Mouse (Mus musculus) heart, postnatal 14 days (tissue): ENCODE measurements around the gene Fnip2. TPM values are rescaled to one million over a fixed set of nuclear protein-coding genes. Genes with fewer than 3 reads are reported as not detected.

Source experiments
- DNase-seq, 2 experiments: peaks; one replicate each; pipeline ENCODE4 v3.0.0; 2021 to 2022
- intact Hi-C: fragments of 180-260 bp; cut with DNase I; formaldehyde crosslinking; loops from one replicate; pipeline ENCODE4 v1.15.1; 2025
- total RNA-seq, 2 experiments: library from RNA; stranded (reverse); gene quantifications; 2 replicates each; pipeline ENCODE4 v1.2.3; 2021

Gene Fnip2
- total RNA-seq, 2 experiments from 2014 or later: 13.9 to 15.9 TPM

GRCm38 (mm10) chr3:79537023-79537422 lies 30.6 kb downstream of the Fnip2 start:
- intact Hi-C loops: no loop called here
- DNase-seq: no peak

DNA sequence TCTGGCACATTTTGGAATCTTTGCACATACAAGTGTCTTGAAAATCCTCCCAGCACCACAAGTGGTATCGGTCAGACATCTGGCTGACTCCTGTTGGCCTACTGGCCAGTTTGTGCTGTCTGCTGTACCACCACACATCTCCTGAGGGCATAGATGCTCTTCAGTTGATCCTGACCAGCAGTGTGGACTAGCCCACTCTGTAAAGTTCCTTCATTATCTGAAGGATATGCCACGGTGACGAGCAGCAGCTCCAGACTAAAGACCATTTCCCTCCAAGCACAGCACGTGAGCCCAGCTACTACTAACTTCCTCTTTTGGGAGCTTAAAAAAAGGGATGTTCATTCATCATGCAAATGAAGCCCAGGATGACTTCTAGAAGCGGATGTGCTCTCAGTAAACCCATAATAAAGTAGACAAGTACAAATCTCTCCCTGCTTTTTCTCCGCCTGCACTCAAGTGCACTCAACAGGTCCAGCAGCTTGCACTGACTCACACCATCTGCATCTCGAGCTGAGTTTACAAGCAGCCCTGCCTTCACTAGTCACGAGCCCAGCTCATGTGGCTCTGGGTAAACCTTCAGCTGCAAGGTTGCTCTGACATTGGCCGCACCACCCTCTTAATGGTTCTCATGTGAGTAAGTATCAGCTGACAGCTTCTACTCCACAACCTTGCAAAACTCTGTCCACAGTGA lies 35.9 kb downstream of the Fnip2 start:
- intact Hi-C loops: no loop called here

DNA sequence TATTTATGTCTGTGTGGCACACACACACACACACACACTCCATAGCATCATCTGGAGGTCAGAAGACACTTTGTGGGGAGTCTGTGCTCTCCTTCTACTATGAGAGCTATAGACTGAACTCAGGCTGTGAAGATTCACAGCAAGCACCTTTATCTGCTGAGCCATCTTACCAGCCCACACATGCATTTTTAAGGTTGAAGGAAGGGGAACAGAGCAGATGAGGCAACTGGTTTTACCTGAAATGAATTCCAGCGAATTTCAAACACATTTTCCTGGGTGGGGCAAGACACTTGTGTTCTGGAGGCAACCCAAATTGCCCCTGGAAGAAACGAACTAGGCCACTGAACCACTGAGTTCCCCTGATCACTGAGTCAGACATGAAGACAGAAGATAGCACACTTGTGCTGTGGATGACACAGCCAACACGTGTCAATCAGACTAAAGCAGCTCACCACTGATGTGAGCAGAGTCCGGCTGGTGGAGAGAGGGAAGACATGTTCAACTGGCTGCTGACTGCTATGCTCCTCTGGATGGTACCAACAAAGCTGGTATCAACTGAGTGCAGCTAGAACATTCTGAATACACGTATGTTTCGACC lies 38.0 kb downstream of the Fnip2 start:
- no peak for DNase-seq
- intact Hi-C loops: no loop called here

More for the DNA sequence above, 35.9 kb downstream of the Fnip2 start:
- peak; percentile 16 to 27 for DNase-seq

- DNase-seq: no peak
- intact Hi-C loops: no loop called here
Observed at GRCm38 (mm10) chr3:79528451-79528850, 39.1 kb downstream of the Fnip2 start.

GRCm38 (mm10) chr3:79527921-79528320 lies 39.7 kb downstream of the Fnip2 start:
- intact Hi-C loops: no loop called here
- peak; percentile 31 to 35 for DNase-seq

GRCm38 (mm10) chr3:79527521-79527920 lies 40.1 kb downstream of the Fnip2 start:
- intact Hi-C loops: no loop called here
- DNase-seq: no peak

GRCm38 (mm10) chr3:79523349-79523748 lies 44.2 kb downstream of the Fnip2 start:
- intact Hi-C loops: no loop called here

DNA sequence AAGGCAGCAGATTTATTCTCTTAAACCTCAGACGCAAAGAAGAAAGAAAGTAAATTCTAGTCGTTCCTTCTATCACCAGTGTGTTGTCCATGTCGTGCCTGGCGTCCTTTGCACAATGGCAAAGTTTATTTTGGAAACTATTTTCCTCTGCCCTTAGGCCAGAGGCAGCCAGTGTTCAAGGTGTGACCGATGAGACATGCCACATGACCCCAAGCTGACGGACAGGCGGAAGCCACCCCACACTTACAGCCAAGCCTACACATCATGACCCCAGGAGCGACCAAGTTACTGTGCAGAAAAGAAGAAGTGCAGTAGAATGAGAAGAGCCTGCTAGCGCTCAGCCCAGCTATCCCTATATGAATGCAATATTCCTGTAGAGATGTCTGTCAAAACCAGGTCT lies 47.7 kb downstream of the Fnip2 start:
- intact Hi-C loops: loop anchor here (5.0 kb wide), 1 partner anchor 47 kb away; the partner anchor contains the start of gene Fnip2
- no peak for DNase-seq

More at GRCm38 (mm10) chr3:79523349-79523748, 44.2 kb downstream of the Fnip2 start:
- no peak for DNase-seq

GRCm38 (mm10) chr3:79518761-79519527 lies 48.7 kb downstream of the Fnip2 start:
- peak; percentile 54 to 63 for DNase-seq
- intact Hi-C loops: loop anchor here (5.0 kb wide), 1 partner anchor 48 kb away; the partner anchor contains the start of gene Fnip2

GRCm38 (mm10) chr3:79517884-79518591 lies 49.6 kb downstream of the Fnip2 start:
- intact Hi-C loops: loop anchor here (5.0 kb wide), 1 partner anchor 49 kb away; the partner anchor contains the start of gene Fnip2
- peak in 1 of 2 experiments; percentile 20 for DNase-seq

DNA sequence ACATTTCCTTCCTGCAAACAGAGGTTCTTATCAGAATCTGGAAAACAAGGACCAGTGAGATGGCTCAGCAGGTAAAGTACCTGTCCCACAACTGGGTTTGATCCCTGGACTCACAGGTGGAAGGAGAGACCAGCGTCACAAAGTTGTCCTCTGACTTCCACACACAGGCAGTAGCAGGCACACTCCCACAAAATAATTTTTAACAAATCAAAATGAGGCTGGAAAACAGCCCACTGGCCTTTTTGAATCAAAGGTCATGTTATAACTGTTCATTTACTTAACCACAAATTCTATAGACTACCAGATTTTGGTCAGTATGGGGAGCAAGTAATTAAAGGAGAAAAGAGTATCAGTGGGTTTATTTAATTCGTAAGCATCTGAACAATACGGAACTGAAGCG lies 50.6 kb downstream of the Fnip2 start:
- intact Hi-C loops: loop anchor here (5.0 kb wide), 1 partner anchor 50 kb away; the partner anchor contains the start of gene Fnip2
- no peak for DNase-seq

- DNase-seq: peak; percentile 32 to 43
- intact Hi-C loops: loop anchor here (5.0 kb wide), 1 partner anchor 51 kb away; the partner anchor contains the start of gene Fnip2
Observed at GRCm38 (mm10) chr3:79516099-79516920, 51.3 kb downstream of the Fnip2 start.

DNA sequence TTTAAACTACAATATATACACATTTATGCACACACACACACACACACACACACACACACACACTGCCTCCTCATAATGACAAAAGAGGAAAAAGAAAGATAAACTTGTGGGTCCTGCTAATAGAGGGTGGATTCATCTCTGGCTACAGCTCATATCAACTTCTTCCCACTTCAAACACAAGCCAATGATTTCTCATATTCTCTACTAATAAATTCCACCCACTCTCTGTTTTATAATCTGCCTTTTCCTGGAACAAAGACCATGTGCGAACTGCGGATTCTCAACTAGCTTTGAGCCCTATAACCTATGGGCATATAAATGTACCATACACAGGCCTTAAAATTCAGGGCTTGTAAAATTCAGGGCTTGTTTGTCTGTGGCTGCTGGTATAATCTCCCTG lies 53.3 kb downstream of the Fnip2 start:
- DNase-seq: no peak
- intact Hi-C loops: no loop called here

DNA sequence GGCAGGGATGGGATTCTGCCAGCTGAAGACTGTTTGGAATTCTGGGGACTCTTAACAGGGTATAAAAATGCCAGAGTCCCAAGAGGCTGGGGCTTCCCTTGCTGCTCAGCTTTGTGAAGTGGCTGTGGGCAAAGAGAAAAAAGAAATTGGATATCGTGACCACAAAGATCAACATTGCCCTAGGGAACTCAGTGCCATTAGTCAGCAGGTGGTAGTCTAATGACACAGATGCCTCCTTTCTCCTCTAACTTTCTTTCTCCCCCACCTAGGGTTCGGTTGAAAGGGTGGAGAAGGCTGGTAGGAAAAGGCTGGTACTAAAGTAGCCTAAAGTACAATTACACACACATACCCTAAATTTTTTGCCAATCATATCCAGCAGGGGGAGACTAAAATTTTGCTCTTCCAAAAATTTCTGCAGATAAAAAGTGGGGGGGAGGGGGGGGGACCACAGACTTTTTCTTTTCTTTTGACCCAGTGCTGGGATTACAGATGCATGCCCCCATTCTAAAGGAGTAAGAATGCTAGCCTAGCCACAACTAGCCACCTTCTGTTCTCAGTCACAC lies 66.3 kb downstream of the Fnip2 start:
- intact Hi-C loops: loop anchor here (2.0 to 5.0 kb wide), 2 partner anchors 86 to 544 kb away; no protein-coding TSS in a partner anchor

GRCm38 (mm10) chr3:79500279-79500678 lies 67.3 kb downstream of the Fnip2 start:
- intact Hi-C loops: loop anchor here (2.0 to 5.0 kb wide), 2 partner anchors 87 to 543 kb away; no protein-coding TSS in a partner anchor

More for the DNA sequence above, 66.3 kb downstream of the Fnip2 start:
- DNase-seq: no peak

GRCm38 (mm10) chr3:79496668-79497067 lies 70.9 kb downstream of the Fnip2 start:
- intact Hi-C loops: loop anchor here (5.0 kb wide), 1 partner anchor 294 kb away; no protein-coding TSS in a partner anchor
- DNase-seq: no peak

More at GRCm38 (mm10) chr3:79500279-79500678, 67.3 kb downstream of the Fnip2 start:
- peak; percentile 23 to 32 for DNase-seq

- peak; percentile 19 to 30 for DNase-seq
Observed at GRCm38 (mm10) chr3:79495151-79495550, 72.4 kb downstream of the Fnip2 start.

DNA sequence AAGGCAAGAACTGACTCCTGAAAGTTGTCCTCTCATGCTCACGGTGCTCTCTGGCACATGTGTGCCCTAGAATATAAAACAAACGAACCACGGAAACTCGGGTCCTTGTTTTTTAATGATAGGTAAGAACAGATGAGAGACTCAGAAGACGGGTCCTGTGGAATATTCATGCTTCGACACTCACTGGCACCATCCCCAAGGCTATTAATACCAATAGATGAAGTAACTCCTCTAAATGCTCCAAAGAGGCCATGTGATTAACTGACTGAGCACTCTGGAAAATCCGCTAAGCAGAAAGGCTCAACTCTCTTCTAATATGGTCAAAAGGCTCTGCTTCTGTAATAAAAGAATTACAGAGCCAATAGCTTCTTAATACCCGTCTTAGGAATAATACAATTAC lies 73.6 kb downstream of the Fnip2 start:
- DNase-seq: no peak
- intact Hi-C loops: loop anchor here (5.0 kb wide), 2 partner anchors 47 to 272 kb away; no protein-coding TSS in a partner anchor

More at GRCm38 (mm10) chr3:79495151-79495550, 72.4 kb downstream of the Fnip2 start:
- intact Hi-C loops: loop anchor here (5.0 kb wide), 1 partner anchor 293 kb away; no protein-coding TSS in a partner anchor
